In genomic region chr12:88910761-88911160, GRCm38 (mm10) we compare ENCODE assay signal across 10 mouse cellular contexts.
A peak's percentile ranks its signal among the peaks of the same experiment; 100 is the strongest.
DNase-seq lines count a peak whose midpoint lies in the region; ATAC-seq lines count a peak whose summit lies in the region.
"Had no signal": no experiment of that assay in that cellular context is flagged by ENCODE, and none has a peak within 500 bp of the region (broad histone marks: within the 10 kb centered on the region; RNA-seq: fewer than 3 reads in every experiment).

No protein-coding gene starts in this region.

- H3K9ac ChIP-seq in forebrain, embryonic 11.5 days (ENCODE audit: low read length) = no peak overlapping the region
- H3K9ac ChIP-seq: lung, embryonic 14.5 days had no signal

- DNase-seq in right cerebral cortex, postnatal 10 days (ENCODE audit: low spot score in 2 of 2) = peak; percentile 69 to 77
- DNase-seq in right cerebral cortex, adult 2 months (ENCODE audit: low spot score in 2 of 2) = no peak
- peak; percentile 74 for DNase-seq in forebrain, embryonic 11.5 days (ENCODE audit: low spot score)
- peak; percentile 59 for DNase-seq in mesoderm, embryonic 11.5 days (ENCODE audit: low read depth, low spot score)
- no peak for DNase-seq in gastrocnemius, postnatal 10 days
- DNase-seq in urinary bladder, postnatal 36 days (ENCODE audit: low spot score in 2 of 2) = no peak
- no peak for DNase-seq in adrenal gland, adult 8-10 months
- DNase-seq in B cell, adult 2 months = no peak
- DNase-seq: lung, embryonic 14.5 days had no signal

- H3K9me3 ChIP-seq in forebrain, embryonic 11.5 days (ENCODE audit: control insufficient read depth, low read length) = no peaks in the 10 kb centered on the region
- H3K9me3 ChIP-seq: G1E had no signal

- H3K27ac ChIP-seq in forebrain, embryonic 11.5 days (ENCODE audit: low read depth, low read length) = no peak overlapping the region

- peak; percentile 97 for ATAC-seq in forebrain, embryonic 11.5 days (replicated peaks; ENCODE audit: low FRiP score)

- H3K36me3 ChIP-seq in forebrain, embryonic 11.5 days (ENCODE audit: control insufficient read depth, insufficient read depth, low read length) = no peaks in the 10 kb centered on the region
- H3K36me3 ChIP-seq: G1E had no signal

- no peak overlapping the region for H3K4me3 ChIP-seq in forebrain, embryonic 11.5 days (ENCODE audit: low read depth, low read length)

- H3K27me3 ChIP-seq in forebrain, embryonic 11.5 days (ENCODE audit: control insufficient read depth, insufficient read depth, low read length) = no peaks in the 10 kb centered on the region

- 0 out of 2 replicates have a peak, but pooled peaks cover 3% of the 10 kb centered on the region for H3K4me1 ChIP-seq in forebrain, embryonic 11.5 days (replicated peaks; ENCODE audit: control insufficient read depth, insufficient read depth, low read length)

- no peak overlapping the region for H3K4me2 ChIP-seq in forebrain, embryonic 11.5 days (ENCODE audit: low read depth, low read length, severe bottlenecking)
- H3K4me2 ChIP-seq: lung, embryonic 14.5 days had no signal

- 19% methylated on average over 2 of the region's 2 CpGs for WGBS in forebrain, embryonic 11.5 days

Comparison
In these comparisons a context has a peak if more than half of its experiments do, and no peak if none do; other contexts are left out.
1. DNase-seq: peak in right cerebral cortex, postnatal 10 days (2 of 2), forebrain, embryonic 11.5 days (single experiment) and mesoderm, embryonic 11.5 days (single experiment); none in right cerebral cortex, adult 2 months (0 of 2), gastrocnemius, postnatal 10 days (single experiment), urinary bladder, postnatal 36 days (0 of 2), adrenal gland, adult 8-10 months (single experiment) and B cell, adult 2 months (0 of 2).